Mouse (Mus musculus): ENCODE measurements around the gene Tuba1c. TPM values are rescaled to one million over a fixed set of nuclear protein-coding genes. Genes with fewer than 3 reads are reported as not detected.
A peak's percentile ranks its signal among the peaks of the same experiment; 100 is the strongest.
"Not testable (repeated sequence)": the region's sequence is repeated elsewhere in the genome, so short reads cannot be mapped to it uniquely, and the experiment has no call there.

Tuba1c gene
- polyA plus RNA-seq, 2 experiments = 273 to 277 TPM

DNA sequence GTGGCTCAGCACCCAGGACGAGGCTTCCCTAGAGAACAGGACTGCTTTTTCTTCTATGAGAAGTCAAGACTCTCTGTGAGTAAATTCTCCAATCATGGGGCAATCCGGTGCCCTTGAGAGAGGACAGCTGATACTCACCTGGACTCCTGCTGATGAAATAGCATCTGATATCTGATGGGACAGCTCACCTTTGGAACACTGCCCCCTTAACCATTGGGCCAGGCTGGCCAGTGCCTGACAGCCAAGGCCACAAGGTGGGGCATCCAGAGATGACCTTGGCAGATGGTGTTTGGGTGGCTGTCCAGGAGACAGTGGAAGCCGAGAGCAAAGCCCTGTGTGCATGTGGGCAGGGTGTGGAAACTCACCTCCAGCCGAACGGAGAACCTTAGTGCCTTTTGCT lies 12.6 kb downstream of the Tuba1c start:
- no peak for TF ChIP-seq CTCF (IDR thresholded peaks at IDR 0.05; ENCODE audit: low read depth)
- TF ChIP-seq EP300 (IDR thresholded peaks at IDR 0.05; ENCODE audit: low read depth) = no peak
- no peak overlapping the region for H3K9ac ChIP-seq (replicated peaks)
- H3K27me3 ChIP-seq (ENCODE audit: control insufficient read depth, insufficient read depth, low read length) = no peaks in the 10 kb centered on the region
- no peaks in the 10 kb centered on the region for H3K9me3 ChIP-seq (ENCODE audit: control insufficient read depth, low read length)
- no peak overlapping the region for H3K4me2 ChIP-seq (ENCODE audit: low read depth)
- H3K4me1 ChIP-seq (replicated peaks; ENCODE audit: control insufficient read depth in 2 of 2, insufficient read depth in 2 of 2, low read length in 1 of 2) = no peaks in the 10 kb centered on the region; a peak in 1 of 4 replicates
- H3K36me3 ChIP-seq (replicated peaks; ENCODE audit: control insufficient read depth, insufficient read depth, low read depth) = peaks cover 10% of the 10 kb centered on the region
- 65% methylated on average over 5 of the region's 5 CpGs for WGBS (ENCODE audit: insufficient replicate concordance)
- H3K4me3 ChIP-seq (ENCODE audit: insufficient read depth in 1 of 2, low read depth in 2 of 2, low read length in 2 of 2) = no peak overlapping the region
- DNase-seq (ENCODE audit: low read depth in 3 of 3, low spot score in 3 of 3) (no peak), ATAC-seq (ENCODE audit: insufficient read depth) (no peak)
- H3K27ac ChIP-seq = no peak overlapping the region

DNA sequence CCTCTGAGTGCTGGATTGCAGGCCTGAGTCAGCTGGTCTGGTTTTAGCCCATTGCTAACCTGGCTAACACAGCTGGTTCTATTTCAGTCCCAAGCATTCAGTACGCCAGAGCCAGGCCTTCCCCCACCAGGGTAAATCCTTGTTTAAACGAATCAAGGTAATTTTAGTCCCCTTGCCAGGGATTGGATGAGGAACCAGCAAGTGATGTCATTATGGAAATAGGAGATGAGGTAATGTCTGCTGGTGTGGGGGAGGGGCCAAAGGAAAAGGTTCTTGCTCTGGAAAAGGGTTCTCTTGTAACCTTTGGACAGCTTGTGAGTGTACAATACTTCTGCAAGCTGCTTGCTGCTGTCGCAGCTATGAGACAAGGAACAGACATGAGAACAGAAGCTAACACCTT lies 15.2 kb downstream of the Tuba1c start:
- TF ChIP-seq EP300 (IDR thresholded peaks at IDR 0.05; ENCODE audit: low read depth) (no peak), CTCF (IDR thresholded peaks at IDR 0.05; ENCODE audit: low read depth) (no peak)
- Histone ChIP-seq H3K36me3 (replicated peaks; ENCODE audit: control insufficient read depth, insufficient read depth, low read depth) (no peaks in the 10 kb centered on the region), H3K4me1 (replicated peaks; ENCODE audit: control insufficient read depth in 2 of 2, insufficient read depth in 2 of 2, low read length in 1 of 2) (no peaks in the 10 kb centered on the region; a peak in 1 of 4 replicates), H3K9me3 (ENCODE audit: control insufficient read depth, low read length) (no peaks in the 10 kb centered on the region), H3K4me2 (ENCODE audit: low read depth) (no peak overlapping the region), H3K9ac (replicated peaks) (no peak overlapping the region), H3K27me3 (ENCODE audit: control insufficient read depth, insufficient read depth, low read length) (no peaks in the 10 kb centered on the region), H3K4me3 (ENCODE audit: insufficient read depth in 1 of 2, low read depth in 2 of 2, low read length in 2 of 2) (no peak overlapping the region), H3K27ac (no peak overlapping the region)
- no peak for DNase-seq (ENCODE audit: low read depth in 3 of 3, low spot score in 3 of 3)
- ATAC-seq (ENCODE audit: insufficient read depth) = no peak
- WGBS (ENCODE audit: insufficient replicate concordance) = 39% methylated on average over 3 of the region's 3 CpGs

DNA sequence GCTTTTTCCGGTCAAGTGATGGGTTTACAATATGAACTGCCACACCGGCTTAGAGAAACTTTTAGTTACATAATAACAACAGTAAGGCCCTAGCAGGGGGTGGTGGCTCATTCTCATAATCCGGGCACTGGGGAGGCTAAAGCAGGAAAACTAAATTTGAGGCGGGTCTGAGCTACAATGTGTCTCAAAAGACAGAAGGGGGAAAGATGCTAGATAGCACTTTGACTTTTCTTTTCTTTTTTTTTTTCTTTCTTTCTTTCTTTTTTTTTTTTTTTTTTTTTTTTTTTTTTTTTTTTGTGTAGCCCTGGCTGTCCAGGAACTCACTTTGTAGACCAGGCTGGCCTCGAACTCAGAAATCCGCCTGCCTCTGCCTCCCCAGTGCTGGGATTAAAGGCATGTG lies 16.0 kb downstream of the Tuba1c start:
- not testable (repeated sequence) for H3K4me3 ChIP-seq (ENCODE audit: insufficient read depth in 1 of 2, low read depth in 2 of 2, low read length in 2 of 2); H3K9ac ChIP-seq (replicated peaks); H3K4me2 ChIP-seq (ENCODE audit: low read depth); DNase-seq (ENCODE audit: low read depth in 3 of 3, low spot score in 3 of 3); H3K9me3 ChIP-seq (ENCODE audit: control insufficient read depth, low read length); H3K36me3 ChIP-seq (replicated peaks; ENCODE audit: control insufficient read depth, insufficient read depth, low read depth); ATAC-seq (ENCODE audit: insufficient read depth); H3K27me3 ChIP-seq (ENCODE audit: control insufficient read depth, insufficient read depth, low read length); H3K4me1 ChIP-seq (replicated peaks; ENCODE audit: control insufficient read depth in 2 of 2, insufficient read depth in 2 of 2, low read length in 1 of 2); H3K27ac ChIP-seq
- 70% methylated on average over 6 of the region's 6 CpGs for WGBS (ENCODE audit: insufficient replicate concordance)

DNA sequence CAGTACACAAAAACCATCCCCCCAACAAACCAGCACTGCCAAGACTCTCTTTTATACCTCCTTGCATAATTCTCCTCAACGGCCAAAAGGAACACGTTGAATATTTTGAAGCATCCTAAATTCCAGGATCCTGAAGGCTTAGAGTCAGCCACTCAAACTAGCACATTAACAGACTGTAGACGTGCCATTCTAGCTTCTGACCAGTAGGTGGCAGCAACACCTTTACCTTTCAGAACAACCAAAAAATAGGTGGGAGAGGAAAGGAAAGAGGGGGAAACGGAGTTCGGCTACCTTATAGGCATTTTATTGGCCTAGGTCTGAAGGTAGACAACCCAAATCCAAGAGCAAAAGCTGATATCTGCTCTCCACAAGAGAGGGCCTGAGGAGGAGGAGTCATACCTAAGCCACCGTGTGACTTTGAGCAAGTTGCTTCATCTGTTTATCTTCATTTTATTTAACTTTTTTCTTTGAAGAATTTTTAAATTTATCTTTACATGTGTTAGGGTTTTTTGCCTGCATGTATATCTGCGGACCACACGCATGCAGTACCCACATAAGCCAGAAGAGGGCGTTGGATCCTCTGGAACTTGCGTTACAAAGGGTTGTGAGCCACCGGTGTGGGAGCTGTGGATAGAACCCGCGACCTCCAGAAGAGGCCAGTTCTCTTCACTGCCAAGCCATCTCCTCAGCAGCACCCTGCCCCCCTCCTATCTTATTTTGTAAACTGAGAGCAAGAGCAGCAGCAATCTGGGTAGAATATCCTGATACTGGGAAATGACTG lies 20.0 kb downstream of the Tuba1c start:
- Histone ChIP-seq H3K36me3 (replicated peaks; ENCODE audit: control insufficient read depth, insufficient read depth, low read depth) (no peaks in the 10 kb centered on the region), H3K9me3 (ENCODE audit: control insufficient read depth, low read length) (no peaks in the 10 kb centered on the region), H3K27ac (no peak overlapping the region), H3K27me3 (ENCODE audit: control insufficient read depth, insufficient read depth, low read length) (peaks cover 22% of the 10 kb centered on the region), H3K4me1 (replicated peaks; ENCODE audit: control insufficient read depth in 2 of 2, insufficient read depth in 2 of 2, low read length in 1 of 2) (no peaks in the 10 kb centered on the region; a peak in 1 of 4 replicates), H3K4me2 (ENCODE audit: low read depth) (no peak overlapping the region), H3K4me3 (ENCODE audit: insufficient read depth in 1 of 2, low read depth in 2 of 2, low read length in 2 of 2) (no peak overlapping the region), H3K9ac (replicated peaks) (no peak overlapping the region)
- WGBS (ENCODE audit: insufficient replicate concordance) = 27% methylated on average over 13 of the region's 13 CpGs
- TF ChIP-seq EP300 (IDR thresholded peaks at IDR 0.05; ENCODE audit: low read depth) (no peak), CTCF (IDR thresholded peaks at IDR 0.05; ENCODE audit: low read depth) (peak; percentile 84)
- DNase-seq (ENCODE audit: low read depth in 3 of 3, low spot score in 3 of 3) (peak in 1 of 3 experiments; percentile 47), ATAC-seq (ENCODE audit: insufficient read depth) (no peak)

DNA sequence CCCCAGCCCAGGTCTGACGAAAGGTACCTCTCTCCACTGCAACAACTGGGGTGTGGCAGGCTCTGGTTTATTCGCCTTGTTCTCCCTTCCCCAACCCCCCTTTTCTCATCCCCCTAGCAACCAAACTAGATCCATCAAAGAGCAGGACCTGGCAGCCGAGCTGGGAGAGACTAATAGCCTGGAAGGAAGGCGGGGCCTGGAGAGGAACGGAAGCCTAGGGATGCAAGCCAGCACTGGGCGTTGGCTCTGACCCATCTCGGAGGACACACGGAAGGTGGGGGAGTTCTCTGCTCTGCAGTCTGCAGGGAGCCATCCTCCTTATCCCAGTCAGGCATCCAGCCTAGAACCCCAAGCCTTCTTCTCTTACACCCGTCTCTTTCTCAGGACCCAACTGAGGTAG lies 23.7 kb downstream of the Tuba1c start:
- no peak overlapping the region for H3K9ac ChIP-seq (replicated peaks)
- no peak overlapping the region for H3K4me2 ChIP-seq (ENCODE audit: low read depth)
- H3K9me3 ChIP-seq (ENCODE audit: control insufficient read depth, low read length) = no peaks in the 10 kb centered on the region
- 31% methylated on average over 9 of the region's 9 CpGs for WGBS (ENCODE audit: insufficient replicate concordance)
- TF ChIP-seq CTCF (IDR thresholded peaks at IDR 0.05; ENCODE audit: low read depth) = no peak
- no peak for TF ChIP-seq EP300 (IDR thresholded peaks at IDR 0.05; ENCODE audit: low read depth)
- no peak overlapping the region for H3K4me3 ChIP-seq (ENCODE audit: insufficient read depth in 1 of 2, low read depth in 2 of 2, low read length in 2 of 2)
- DNase-seq (ENCODE audit: low read depth in 3 of 3, low spot score in 3 of 3) (no peak), ATAC-seq (ENCODE audit: insufficient read depth) (no peak)
- H3K27ac ChIP-seq = no peak overlapping the region
- peaks cover 59% of the 10 kb centered on the region for H3K27me3 ChIP-seq (ENCODE audit: control insufficient read depth, insufficient read depth, low read length)
- no peaks in the 10 kb centered on the region; a peak in 1 of 4 replicates for H3K4me1 ChIP-seq (replicated peaks; ENCODE audit: control insufficient read depth in 2 of 2, insufficient read depth in 2 of 2, low read length in 1 of 2)
- no peaks in the 10 kb centered on the region for H3K36me3 ChIP-seq (replicated peaks; ENCODE audit: control insufficient read depth, insufficient read depth, low read depth)

All from liver, embryonic 14.5 days (tissue).